Mouse (Mus musculus): Measurements from ENCODE around the gene Vcan.
A peak's percentile ranks its signal among the peaks of the same experiment; 100 is the strongest.
"Not testable (repeated sequence)": the region's sequence is repeated elsewhere in the genome, so short reads cannot be mapped to it uniquely, and the experiment has no call there.

Vcan gene

DNA sequence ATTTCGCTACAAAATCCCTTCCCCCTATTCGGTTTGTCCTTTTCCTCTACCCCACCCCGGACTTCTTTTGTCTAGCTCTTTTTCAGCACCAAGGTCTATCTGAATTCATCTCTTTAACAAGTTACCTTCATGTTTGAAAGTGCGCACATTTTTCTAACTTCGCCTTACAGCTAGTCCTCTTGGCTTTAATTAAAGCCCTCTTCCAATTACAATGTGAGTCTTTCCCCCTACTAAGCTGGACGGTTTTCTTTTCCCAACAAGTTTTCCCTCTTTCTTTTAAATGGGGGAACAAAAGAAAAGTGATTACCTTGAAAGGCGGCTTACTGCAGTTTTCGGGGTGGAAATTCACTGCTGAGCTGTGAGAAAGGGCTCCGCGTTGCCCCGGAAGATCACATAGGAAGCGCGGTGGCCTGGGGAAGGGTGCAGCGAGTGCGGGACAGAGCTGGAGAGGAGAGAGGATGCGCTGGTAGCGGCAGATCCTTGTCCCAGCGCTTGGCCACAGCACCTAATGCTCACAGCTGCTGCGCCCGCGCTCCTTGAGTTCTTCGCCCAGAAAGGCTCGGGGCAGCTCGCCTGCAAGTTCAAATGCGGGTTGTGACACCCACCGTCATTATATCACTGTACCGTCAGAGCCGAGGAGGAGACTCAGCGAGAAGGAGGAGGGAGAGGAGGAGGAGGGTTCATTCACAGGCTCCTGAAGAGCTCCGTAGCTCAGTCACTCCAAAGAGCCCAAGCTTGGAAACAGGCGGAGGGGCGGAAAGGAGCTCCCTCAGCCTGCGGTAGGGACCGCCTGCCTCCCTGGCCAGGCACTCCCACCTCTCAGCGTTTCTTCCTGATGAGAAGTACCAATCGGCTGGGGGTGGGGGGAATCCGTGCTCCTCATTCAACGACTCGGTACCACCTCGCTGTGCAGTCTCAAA is at the start of gene Vcan:
Gene Vcan (minus strand): TSS at position 744 of the 920 bp plus-strand sequence.
- peak; percentile 81 for DNase-seq (ENCODE audit: extremely low spot score, low spot score)

DNA sequence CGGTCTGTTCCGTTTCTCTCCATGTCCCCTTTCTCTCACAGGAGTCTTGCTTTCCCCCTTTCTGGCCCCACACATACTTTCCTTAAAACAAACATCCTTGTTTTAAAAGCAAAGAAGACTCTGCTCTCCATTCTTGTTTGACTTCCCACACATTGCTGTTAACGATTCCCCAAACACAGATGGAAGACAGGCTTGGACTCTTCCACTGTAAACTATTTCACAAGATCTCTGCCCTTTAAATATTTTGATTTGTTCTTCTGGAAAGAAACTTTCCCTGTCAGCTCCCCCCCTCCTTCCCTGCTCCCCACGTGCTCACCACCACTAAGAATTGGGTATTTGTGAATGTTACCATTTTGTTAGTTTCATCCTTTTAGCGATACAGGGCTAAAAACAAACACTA is 49.2 kb upstream of the Vcan start:
- DNase-seq (ENCODE audit: extremely low spot score, low spot score): no peak

DNA sequence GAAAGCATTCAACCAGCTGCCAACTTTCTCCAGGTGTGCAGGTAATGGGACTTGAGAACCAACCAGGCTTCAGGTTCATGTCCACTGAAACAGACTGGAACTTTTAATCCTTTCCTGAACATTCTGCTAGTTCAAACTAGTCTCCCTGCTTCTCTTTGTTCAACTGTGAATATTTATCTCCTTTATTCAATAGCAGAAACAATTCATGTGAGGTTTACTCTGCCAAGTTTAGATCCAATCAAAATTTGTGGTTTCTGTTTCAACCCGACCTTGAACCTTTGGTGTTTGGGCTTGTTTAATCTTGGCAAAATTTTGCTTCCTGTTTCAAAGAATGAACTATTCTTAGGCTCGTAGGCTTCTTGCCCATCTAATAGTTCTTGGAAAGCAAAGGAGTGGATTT is 40.6 kb upstream of the Vcan start:
- no peak for DNase-seq (ENCODE audit: extremely low spot score, low spot score)

DNA sequence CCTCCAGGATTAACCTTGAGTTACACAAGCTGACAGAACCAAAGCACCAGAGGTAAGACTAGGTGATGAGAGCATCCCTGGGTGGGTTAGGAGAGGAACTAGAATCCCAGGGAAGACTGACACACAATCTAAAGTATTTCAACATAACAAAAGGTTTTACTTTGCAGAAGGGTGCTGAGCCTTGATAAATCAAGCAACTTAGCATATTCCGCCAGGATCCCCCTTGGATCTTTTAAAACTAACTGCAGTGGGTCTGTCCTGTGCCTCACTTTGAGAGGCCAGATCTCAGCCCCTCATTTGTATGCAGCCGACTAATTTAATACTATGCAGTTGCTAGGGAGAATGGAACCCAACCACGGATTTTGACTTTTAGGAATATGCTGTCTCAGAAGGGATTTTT is 38.0 kb upstream of the Vcan start:
- no peak for DNase-seq (ENCODE audit: extremely low spot score, low spot score)

DNA sequence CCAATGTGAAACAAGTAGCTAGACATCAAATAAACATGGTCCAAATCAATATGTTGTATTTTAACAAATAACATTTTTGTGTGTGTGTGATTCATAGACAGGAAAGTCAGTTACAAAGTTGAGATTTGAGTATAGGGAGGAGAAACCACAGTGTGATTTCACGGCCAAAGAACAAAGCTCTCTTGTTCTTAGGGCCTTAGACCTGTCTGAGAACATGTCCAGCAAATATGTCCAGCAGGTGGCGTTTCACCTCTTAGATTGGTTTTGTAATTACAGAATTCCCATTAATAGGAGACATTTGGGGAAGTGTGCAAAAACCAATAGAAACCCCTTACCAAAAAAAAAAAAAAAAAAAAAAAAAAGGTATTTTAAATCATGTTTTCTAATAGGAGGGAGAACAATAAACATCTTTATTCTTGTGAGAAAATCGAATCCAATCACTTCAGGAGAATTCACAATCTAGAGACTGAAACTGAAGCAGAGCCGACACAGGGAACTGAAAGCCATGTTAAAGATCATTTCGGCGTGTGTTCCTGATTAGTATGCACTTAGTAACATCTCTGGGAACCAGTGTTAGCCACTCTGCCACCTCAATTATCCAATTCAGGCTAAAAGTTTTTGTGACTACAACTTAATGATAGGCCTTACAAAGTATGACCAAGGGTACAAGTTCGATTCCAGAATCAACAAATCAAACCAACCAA is 37.1 kb upstream of the Vcan start:
- peak; percentile 52 for DNase-seq (ENCODE audit: extremely low spot score, low spot score)

DNA sequence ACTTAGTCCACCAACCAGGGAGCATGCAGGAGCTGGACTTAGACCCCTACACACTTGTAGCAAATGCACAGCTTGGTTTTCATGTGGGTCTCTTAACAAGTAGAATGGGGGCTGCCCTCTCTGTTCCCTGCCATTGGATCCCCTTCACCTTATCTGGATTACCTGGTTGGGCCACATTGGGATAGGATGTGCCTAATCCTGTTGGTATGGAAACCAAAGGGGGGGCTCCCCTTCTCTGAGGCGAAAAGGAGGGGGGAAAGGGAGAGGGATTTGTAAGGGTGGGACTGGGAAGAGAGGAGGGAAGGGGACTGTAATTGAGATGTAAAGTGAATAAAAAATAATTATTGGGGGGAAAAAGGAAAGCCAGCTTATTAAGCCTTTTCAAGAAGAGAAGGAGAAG is 35.5 kb upstream of the Vcan start:
- no peak for DNase-seq (ENCODE audit: extremely low spot score, low spot score)

DNA sequence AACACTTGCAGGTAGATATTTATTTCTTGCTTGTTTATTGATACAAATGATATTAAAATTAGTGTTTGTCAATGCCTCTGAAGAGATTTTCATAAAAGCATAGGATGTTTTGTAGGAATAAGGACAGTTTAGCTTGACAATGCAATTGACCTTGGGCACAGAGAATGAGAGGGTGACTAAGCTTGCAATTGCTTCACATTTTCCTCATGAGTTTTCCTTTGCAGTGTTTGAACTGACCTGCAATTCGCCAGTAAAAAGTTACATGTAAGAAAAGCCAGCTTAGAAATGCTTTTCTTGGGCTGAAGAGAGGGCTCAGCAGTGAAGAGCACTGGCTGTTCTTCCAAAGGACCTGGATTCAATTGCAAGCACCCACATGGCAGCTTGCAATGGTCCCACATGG is 34.8 kb upstream of the Vcan start:
- DNase-seq (ENCODE audit: extremely low spot score, low spot score): no peak

DNA sequence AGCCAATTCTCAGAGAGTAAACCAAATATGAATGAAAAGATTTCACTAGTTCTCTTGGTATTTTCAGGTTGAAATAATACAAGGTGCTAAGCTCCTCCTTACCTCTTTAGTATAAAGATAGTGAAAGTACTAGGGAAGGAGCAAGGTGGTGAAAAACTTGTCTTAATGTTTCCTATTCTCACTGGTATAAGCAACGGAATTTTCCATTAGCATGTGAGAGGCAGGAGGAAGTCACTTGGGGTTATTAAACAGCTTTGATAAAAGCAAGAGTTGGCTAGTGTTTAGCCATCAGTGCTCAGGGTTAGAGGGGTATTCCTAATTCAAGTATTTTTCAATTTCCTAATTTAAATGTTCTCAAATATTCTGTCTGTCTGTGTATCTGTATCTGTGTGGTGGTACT is 24.2 kb upstream of the Vcan start:
- DNase-seq (ENCODE audit: extremely low spot score, low spot score): no peak

DNA sequence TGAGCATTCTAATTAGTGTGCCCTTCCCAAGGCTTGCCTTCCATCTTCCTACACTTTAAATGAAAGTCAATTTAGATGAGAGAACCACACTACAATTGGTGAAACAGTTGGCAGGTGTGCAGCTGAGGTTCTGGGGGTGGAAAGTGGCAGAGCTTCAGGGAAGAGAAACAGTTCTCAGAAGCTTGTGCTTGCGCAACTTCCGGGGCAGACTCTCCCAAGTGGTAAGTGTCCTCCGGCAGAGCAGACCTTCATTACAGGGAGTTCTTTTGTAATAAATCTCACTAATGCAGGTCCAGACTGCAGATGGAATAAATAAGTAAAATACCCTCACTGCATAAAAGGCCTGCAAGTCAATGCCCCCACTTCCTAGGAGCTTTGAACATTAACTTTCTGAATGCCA is 23.7 kb upstream of the Vcan start:
- DNase-seq (ENCODE audit: extremely low spot score, low spot score): no peak

DNA sequence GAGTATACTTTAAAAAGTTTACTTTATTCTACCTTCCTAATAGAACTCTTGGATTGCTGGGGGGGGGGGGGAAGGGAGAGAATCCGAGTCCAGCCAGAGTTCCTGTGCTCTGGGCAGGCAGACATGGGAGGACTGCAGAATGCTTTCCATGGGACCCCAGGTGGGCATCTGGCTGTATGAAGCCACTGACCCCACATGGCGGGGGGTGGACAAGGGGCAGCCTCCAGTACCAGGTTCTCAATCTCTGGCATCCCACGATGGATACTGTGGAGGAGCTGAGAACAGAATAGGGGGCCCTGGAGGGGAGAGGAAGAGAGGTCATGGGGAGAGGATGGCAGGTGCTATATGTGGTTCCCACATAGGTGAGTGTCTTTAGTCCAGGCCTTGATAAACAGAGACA is 20.0 kb upstream of the Vcan start:
- no peak for DNase-seq (ENCODE audit: extremely low spot score, low spot score)

DNA sequence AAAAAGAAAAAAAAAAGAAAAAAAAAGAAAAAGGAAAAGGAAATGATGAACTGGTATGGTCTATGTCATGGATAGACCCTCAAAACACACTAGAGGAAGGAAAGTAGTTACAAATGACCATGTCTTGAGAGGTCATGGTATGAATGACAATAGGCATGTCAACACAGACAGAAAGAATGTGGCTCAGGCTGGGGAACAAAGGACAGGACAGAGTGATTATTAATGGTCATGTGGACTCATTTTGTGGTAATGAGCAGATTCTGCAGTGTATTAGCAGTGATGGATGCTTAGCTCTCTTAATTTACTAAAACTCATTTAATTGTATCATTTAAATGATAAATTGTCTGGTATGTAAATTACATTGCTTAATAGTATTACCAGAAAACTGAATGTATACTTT is 14.0 kb upstream of the Vcan start:
- no peak for DNase-seq (ENCODE audit: extremely low spot score, low spot score)

DNA sequence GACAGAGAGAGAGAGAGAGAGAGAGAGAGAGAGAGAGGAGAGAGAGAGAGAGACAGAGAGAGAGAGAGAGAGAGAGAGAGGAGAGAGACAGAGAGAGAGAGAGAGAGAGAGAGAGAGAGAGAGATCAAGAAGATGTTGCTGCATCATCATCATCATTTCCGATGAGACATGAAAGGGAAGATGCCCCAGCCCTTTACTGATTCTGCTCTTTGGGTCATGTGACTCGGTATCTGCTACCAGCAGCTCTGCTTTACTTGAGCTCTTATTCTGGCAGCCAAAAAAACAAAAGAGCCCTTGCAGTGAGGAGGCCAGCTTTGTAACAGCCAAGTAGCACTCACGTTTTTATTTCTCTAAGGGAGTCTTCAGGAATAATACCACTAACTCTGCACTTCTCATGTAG is 8.3 kb upstream of the Vcan start:
- DNase-seq (ENCODE audit: extremely low spot score, low spot score): not testable (repeated sequence)

DNA sequence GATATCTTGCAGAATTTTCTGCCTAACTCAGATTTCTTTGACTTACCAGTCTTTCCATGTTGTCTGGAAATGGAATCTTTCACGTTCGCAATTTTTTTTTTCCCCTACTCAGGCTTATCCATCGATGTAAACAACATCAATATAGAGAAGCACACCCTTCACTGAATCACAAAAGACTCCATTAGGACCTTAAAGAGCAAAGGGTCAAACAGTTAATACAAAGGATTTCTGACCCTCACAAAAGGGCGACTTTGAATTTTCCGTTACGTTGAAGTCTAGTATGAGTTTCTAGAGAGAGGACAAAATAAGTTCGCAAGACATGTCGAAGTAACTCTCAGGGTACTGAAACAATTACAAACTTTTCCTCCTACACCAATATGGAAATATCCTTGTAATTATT is 892 bp upstream of the Vcan start:
- DNase-seq (ENCODE audit: extremely low spot score, low spot score): no peak

DNA sequence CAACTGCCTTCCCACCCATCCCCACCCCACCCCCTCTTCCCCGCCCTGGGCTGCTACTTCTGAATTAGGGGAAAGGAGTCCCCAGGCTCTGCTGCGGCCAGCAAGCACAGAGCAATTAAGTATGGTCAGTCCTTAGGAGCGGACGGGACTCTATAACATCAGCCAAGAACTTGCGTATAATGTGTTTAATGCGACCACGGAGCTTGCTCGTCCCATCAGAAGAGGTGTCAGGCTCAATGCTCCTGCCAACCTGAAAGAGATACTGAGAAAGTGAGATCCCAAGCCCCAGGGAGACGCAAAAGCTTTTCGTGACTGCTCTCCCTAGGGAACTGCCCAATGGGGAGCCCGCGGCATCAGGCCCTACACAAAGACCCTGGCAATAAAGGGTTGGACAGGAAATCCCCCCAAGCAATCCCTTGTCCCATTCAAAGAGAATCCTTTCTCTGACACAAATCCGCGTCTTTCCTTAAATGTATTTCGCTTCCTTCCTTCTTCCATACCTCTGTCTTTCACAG is 434 bp upstream of the Vcan start:
- no peak for DNase-seq (ENCODE audit: extremely low spot score, low spot score)

DNA sequence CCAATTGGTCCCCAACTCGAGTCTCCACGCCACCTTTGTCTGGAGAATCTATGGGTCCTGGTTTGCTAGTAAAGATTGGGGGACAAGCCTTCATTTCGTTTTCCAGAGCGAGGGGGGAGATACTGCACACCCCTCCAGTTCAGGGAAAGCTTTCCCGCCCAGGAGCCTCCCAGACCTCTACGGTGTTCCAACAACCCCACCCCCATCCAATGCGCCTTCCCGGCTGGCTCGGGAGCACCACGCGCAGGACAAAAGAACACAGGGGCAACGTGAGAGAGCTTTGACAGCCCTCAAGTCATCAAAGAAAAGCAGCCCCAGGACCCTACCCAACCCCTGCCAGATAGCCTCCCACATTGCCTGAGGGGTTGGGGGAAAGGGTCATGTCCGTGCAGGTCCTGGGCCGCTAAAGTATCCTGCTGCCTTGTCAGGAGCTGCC is 1.2 kb downstream of the Vcan start:
- DNase-seq (ENCODE audit: extremely low spot score, low spot score): peak; percentile 81

DNA sequence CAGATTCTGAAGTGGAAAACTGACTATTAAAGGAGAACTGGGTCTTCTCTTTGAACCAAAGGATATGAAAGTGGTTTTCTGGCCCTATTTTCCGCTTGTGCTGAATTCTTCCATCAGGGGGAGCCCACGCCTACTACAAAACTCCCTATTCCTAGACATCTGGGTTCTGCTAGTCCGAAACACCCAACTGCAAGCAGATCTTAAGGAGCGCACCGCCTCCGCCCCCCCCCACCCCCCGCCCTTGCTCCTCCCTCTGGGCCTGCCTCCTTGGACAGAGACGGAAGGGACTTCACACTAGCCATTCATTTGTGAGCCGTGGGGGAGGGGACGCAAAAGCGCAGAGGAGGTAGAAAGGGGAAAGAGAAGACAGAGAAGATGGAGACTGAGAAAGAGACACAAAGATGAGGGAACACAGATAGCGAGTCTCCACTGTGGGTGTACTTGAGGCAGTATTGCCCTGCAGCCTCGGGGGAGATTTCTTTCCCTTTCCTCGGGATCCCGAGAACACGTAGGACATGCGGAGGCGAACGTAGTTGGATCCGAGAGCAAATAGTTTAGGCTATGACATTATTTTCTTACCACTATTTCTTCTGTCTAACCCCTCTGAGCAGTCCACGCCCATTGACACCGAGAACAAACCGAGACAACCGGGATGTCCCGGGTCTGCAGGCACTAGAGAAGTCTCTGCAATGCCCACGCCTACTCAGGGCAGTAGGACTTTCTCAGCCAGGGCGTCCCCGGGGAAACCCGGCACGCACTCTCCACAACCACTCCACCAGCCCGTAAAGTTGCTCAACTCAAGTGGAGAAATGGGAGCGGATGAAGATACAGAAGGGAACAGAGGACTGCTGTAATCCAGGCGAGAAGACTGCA is 1.8 kb downstream of the Vcan start:
- DNase-seq (ENCODE audit: extremely low spot score, low spot score): peak; percentile 90

DNA sequence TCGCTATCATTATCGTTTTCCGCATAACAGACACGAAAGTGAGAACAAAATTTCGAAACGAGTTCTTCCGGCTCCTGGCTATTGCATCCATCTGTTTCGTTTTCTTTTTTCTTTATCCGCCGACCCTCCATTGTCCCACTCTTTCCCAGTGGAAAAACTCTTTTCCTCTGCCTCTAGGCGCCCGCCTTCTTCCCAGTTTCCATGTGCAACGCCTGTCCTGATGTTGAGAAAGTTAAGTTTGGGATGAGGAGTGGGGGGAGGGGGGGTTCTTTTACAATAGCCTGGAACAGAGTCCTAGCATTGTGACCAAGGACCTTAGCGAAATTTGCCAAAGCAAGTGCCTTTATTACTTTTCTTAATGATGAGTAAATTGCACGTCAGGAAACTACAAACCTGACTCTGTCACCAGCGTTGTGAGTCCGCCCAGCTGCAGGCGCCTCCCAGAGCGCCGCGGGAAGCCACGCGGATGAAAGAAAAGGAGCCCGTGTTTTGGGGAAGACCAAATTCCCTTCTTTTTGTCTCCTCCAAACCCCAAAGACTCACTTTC is 2.5 kb downstream of the Vcan start:
- DNase-seq (ENCODE audit: extremely low spot score, low spot score): peak; percentile 64

DNA sequence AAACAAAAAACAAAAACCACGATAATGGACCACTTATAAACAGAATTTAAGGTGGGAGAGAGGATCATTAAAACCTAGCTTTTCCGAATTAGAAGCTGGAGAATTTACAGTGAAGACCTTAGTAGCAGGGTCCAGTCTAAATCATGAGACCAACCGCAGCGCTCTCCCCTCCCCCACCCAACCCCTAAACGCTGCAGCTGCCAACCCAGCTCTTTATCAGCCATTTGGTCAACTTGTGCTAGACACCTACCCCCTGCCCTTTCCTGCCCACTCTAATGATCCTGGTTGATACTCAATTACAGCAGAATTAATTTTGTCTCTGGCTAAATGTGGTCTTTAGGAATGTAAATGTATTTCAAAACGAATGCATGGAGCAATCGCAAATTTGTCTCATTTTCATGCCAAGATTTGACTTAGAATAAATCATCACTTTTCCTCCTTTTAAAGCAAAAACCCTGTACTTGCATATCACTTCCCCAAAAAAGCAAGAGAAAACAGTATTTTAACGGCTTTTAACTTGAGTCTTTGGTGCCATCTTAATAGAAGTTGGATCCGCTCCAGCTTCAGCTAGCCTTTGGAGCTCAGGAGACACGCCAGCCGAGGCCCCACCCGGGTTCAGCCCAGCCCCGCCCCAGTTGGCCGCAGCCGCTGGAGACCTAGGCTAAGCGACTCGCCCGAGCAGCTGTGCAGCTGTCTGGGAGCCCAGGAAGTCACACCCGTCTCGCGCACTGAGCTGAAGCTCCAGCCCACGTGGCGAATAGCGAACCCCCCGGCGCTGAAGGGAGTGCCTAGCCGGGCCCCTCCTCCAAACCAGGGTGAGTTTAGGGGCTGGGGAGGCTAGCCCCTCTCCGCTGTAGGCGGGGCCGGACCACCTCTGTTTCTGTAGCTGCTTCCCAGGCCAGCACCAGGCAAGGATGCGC is 3.3 kb downstream of the Vcan start:
- DNase-seq (ENCODE audit: extremely low spot score, low spot score): peak; percentile 79

DNA sequence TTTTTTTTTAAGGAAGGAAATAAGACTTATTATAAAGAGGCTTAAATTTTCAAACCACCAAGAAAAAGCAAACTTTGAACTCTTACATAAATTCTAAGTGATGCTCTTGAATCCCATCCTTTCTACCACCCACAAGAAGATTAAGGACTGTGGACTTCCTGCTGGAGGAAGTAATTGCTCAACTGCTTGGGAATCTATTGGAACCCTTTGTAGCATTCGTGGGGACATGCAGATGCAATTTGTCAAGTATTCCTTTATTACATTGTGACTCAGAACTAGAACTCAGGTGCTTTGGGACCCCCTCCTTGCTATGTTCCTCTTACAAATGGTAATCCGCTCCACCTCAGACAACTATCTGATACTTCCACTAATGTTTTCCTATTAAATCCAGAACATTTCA is 4.0 kb downstream of the Vcan start:
- DNase-seq (ENCODE audit: extremely low spot score, low spot score): no peak

DNA sequence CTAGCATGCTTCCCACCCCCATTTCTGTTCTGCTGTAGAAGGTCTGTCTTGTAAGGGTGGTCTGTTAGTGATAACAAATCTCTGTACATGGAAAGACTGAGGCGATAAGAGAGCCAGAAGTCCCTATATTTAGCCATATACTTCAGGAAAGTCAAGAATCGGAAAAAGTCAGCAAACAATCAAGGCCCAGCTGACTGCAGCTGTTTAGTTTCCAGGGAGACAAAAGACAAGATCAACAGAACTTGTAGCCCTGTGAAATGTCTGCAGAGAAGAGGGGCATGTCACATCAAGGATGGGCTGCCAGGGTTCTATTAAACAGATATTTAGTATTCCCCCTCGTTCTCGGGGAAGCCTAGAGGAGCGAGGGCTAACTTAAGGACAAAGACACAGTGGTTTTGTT is 7.2 kb downstream of the Vcan start:
- DNase-seq (ENCODE audit: extremely low spot score, low spot score): no peak
